Mouse (Mus musculus): ENCODE measurements around the gene Ephb3. TPM values are rescaled to one million over a fixed set of nuclear protein-coding genes. Genes with fewer than 3 reads are reported as not detected.

Ephb3 gene
- polyA plus RNA-seq, 1 experiment from 2014 or later = 19.4 TPM

- 94% methylated on average over 3 of the region's 3 CpGs for WGBS
- Histone ChIP-seq H3K4me1 (replicated peaks) (peaks cover 78% of the 10 kb centered on the region), H3K27me3 (no peaks in the 10 kb centered on the region), H3K4me2 (replicated peaks) (no peak overlapping the region), H3K9ac (replicated peaks) (no peak overlapping the region), H3K36me3 (peaks cover 7% of the 10 kb centered on the region), H3K9me3 (no peaks in the 10 kb centered on the region), H3K27ac (no peak overlapping the region), H3K4me3 (replicated peaks) (no peak overlapping the region)
- no peak for ATAC-seq
Observed at GRCm38 (mm10) chr16:21209290-21209689, 4.7 kb downstream of the Ephb3 start.

- Histone ChIP-seq H3K9ac (replicated peaks) (peak overlapping the region; percentile 67), H3K9me3 (no peaks in the 10 kb centered on the region), H3K4me3 (replicated peaks) (peak overlapping the region; percentile 41), H3K4me2 (replicated peaks) (peak overlapping the region; percentile 69), H3K4me1 (replicated peaks) (peaks cover 86% of the 10 kb centered on the region), H3K36me3 (peaks cover 14% of the 10 kb centered on the region), H3K27me3 (no peaks in the 10 kb centered on the region), H3K27ac (peak overlapping the region; percentile 90)
- WGBS = 8% methylated on average over 5 of the region's 5 CpGs
- ATAC-seq = no peak
Observed at GRCm38 (mm10) chr16:21210204-21210603, 5.6 kb downstream of the Ephb3 start.

- Histone ChIP-seq H3K27me3 (no peaks in the 10 kb centered on the region), H3K9me3 (no peaks in the 10 kb centered on the region), H3K4me1 (replicated peaks) (peaks cover 87% of the 10 kb centered on the region), H3K9ac (replicated peaks) (peak overlapping the region; percentile 67), H3K36me3 (peaks cover 14% of the 10 kb centered on the region), H3K4me2 (replicated peaks) (peak overlapping the region; percentile 69), H3K4me3 (replicated peaks) (peak overlapping the region; percentile 41), H3K27ac (peak overlapping the region; percentile 90)
- 0% methylated on average over 23 of the region's 25 CpGs for WGBS
- peak; percentile 88 for ATAC-seq
Observed at GRCm38 (mm10) chr16:21210667-21211338, 6.2 kb downstream of the Ephb3 start.

GRCm38 (mm10) chr16:21211501-21211900 is 6.9 kb downstream of the Ephb3 start:
- H3K27ac ChIP-seq = peak overlapping the region; percentile 90
- peak overlapping the region; percentile 67 for H3K9ac ChIP-seq (replicated peaks)
- H3K4me3 ChIP-seq (replicated peaks) = peak overlapping the region; percentile 41
- H3K9me3 ChIP-seq = no peaks in the 10 kb centered on the region
- H3K4me1 ChIP-seq (replicated peaks) = peaks cover 87% of the 10 kb centered on the region
- no peak for ATAC-seq
- H3K4me2 ChIP-seq (replicated peaks) = peak overlapping the region; percentile 69
- H3K27me3 ChIP-seq = no peaks in the 10 kb centered on the region
- 36% methylated on average over 4 of the region's 4 CpGs for WGBS
- peaks cover 14% of the 10 kb centered on the region for H3K36me3 ChIP-seq

- 0 out of 2 replicates have a peak overlapping the region, but pooled peaks have one; percentile 15 for H3K4me2 ChIP-seq (replicated peaks)
- peaks cover 85% of the 10 kb centered on the region for H3K4me1 ChIP-seq (replicated peaks)
- peaks cover 20% of the 10 kb centered on the region for H3K36me3 ChIP-seq
- 0% methylated on average over 1 of the region's 1 CpGs for WGBS
- H3K27me3 ChIP-seq = no peaks in the 10 kb centered on the region
- no peak for ATAC-seq
- no peaks in the 10 kb centered on the region for H3K9me3 ChIP-seq
- H3K9ac ChIP-seq (replicated peaks) = peak overlapping the region; percentile 49
- no peak overlapping the region for H3K27ac ChIP-seq
- no peak overlapping the region for H3K4me3 ChIP-seq (replicated peaks)
Observed at GRCm38 (mm10) chr16:21212369-21212768, 7.8 kb downstream of the Ephb3 start.

GRCm38 (mm10) chr16:21213939-21214338 is 9.4 kb downstream of the Ephb3 start:
- H3K27ac ChIP-seq = no peak overlapping the region
- no peak overlapping the region for H3K9ac ChIP-seq (replicated peaks)
- H3K36me3 ChIP-seq = peaks cover 36% of the 10 kb centered on the region
- ATAC-seq = no peak
- no peaks in the 10 kb centered on the region for H3K9me3 ChIP-seq
- H3K27me3 ChIP-seq = no peaks in the 10 kb centered on the region
- no peak overlapping the region for H3K4me3 ChIP-seq (replicated peaks)
- H3K4me1 ChIP-seq (replicated peaks) = peaks cover 69% of the 10 kb centered on the region
- whole genome bisulfite sequencing = 96% methylated on average over 7 of the region's 7 CpGs
- no peak overlapping the region for H3K4me2 ChIP-seq (replicated peaks)

GRCm38 (mm10) chr16:21214803-21215202 is 10.2 kb downstream of the Ephb3 start:
- no peak for ATAC-seq
- Histone ChIP-seq H3K9ac (replicated peaks) (no peak overlapping the region), H3K27ac (no peak overlapping the region), H3K4me2 (replicated peaks) (no peak overlapping the region), H3K4me1 (replicated peaks) (peaks cover 61% of the 10 kb centered on the region), H3K27me3 (no peaks in the 10 kb centered on the region), H3K9me3 (no peaks in the 10 kb centered on the region), H3K36me3 (peaks cover 45% of the 10 kb centered on the region), H3K4me3 (replicated peaks) (no peak overlapping the region)
- WGBS = 89% methylated on average over 17 of the region's 17 CpGs

GRCm38 (mm10) chr16:21216047-21216446 is 11.5 kb downstream of the Ephb3 start:
- Histone ChIP-seq H3K9ac (replicated peaks) (no peak overlapping the region), H3K4me1 (replicated peaks) (peaks cover 48% of the 10 kb centered on the region), H3K27me3 (no peaks in the 10 kb centered on the region), H3K36me3 (peaks cover 57% of the 10 kb centered on the region), H3K27ac (no peak overlapping the region), H3K4me2 (replicated peaks) (0 out of 2 replicates have a peak overlapping the region, but pooled peaks have one; percentile 4), H3K4me3 (replicated peaks) (no peak overlapping the region), H3K9me3 (no peaks in the 10 kb centered on the region)
- ATAC-seq = peak; percentile 31; the same call in 1 of the 2 replicates
- WGBS = 21% methylated on average over 4 of the region's 4 CpGs

- Histone ChIP-seq H3K4me2 (replicated peaks) (no peak overlapping the region), H3K27me3 (no peaks in the 10 kb centered on the region), H3K4me3 (replicated peaks) (no peak overlapping the region), H3K36me3 (peaks cover 69% of the 10 kb centered on the region), H3K27ac (no peak overlapping the region), H3K9me3 (no peaks in the 10 kb centered on the region), H3K9ac (replicated peaks) (no peak overlapping the region), H3K4me1 (replicated peaks) (peaks cover 37% of the 10 kb centered on the region)
- 85% methylated on average over 14 of the region's 14 CpGs for WGBS
- no peak for ATAC-seq
Observed at GRCm38 (mm10) chr16:21217233-21217632, 12.7 kb downstream of the Ephb3 start.

- peaks cover 78% of the 10 kb centered on the region for H3K36me3 ChIP-seq
- ATAC-seq = no peak
Observed at GRCm38 (mm10) chr16:21219656-21220055, 15.1 kb downstream of the Ephb3 start.

GRCm38 (mm10) chr16:21223038-21223437 is 18.5 kb downstream of the Ephb3 start:
- H3K4me3 ChIP-seq (replicated peaks) = no peak overlapping the region
- H3K4me2 ChIP-seq (replicated peaks) = no peak overlapping the region
- H3K27ac ChIP-seq = no peak overlapping the region
- H3K4me1 ChIP-seq (replicated peaks) = peaks cover 11% of the 10 kb centered on the region
- ATAC-seq = 0 out of 2 replicates have a peak, but pooled peaks have one; percentile 14
- WGBS = 96% methylated on average over 3 of the region's 3 CpGs
- no peaks in the 10 kb centered on the region for H3K9me3 ChIP-seq
- H3K36me3 ChIP-seq = peaks cover 62% of the 10 kb centered on the region
- H3K27me3 ChIP-seq = no peaks in the 10 kb centered on the region
- H3K9ac ChIP-seq (replicated peaks) = no peak overlapping the region

More at GRCm38 (mm10) chr16:21219656-21220055, 15.1 kb downstream of the Ephb3 start:
- Histone ChIP-seq H3K9ac (replicated peaks) (no peak overlapping the region), H3K27ac (no peak overlapping the region), H3K4me2 (replicated peaks) (no peak overlapping the region), H3K4me1 (replicated peaks) (peaks cover 31% of the 10 kb centered on the region), H3K9me3 (no peaks in the 10 kb centered on the region), H3K27me3 (no peaks in the 10 kb centered on the region), H3K4me3 (replicated peaks) (no peak overlapping the region)
- 91% methylated on average over 4 of the region's 4 CpGs for WGBS

- Histone ChIP-seq H3K4me1 (replicated peaks) (peaks cover 11% of the 10 kb centered on the region), H3K36me3 (peaks cover 45% of the 10 kb centered on the region), H3K4me3 (replicated peaks) (no peak overlapping the region), H3K4me2 (replicated peaks) (no peak overlapping the region), H3K27ac (peak overlapping the region; percentile 5; the same call in 1 of the 2 replicates), H3K9ac (replicated peaks) (no peak overlapping the region), H3K27me3 (no peaks in the 10 kb centered on the region), H3K9me3 (no peaks in the 10 kb centered on the region)
- WGBS = 25% methylated on average over 4 of the region's 4 CpGs
- peak; percentile 57 for ATAC-seq
Observed at GRCm38 (mm10) chr16:21224648-21225240, 20.2 kb downstream of the Ephb3 start.

Data from midbrain, embryonic 13.5 days (tissue).